Mouse (Mus musculus): Measurements from ENCODE around the gene Snrpa1. TPM values are rescaled to one million over a fixed set of nuclear protein-coding genes. Genes with fewer than 3 reads are reported as not detected.

The Snrpa1 gene
- polyA plus RNA-seq, 1 experiment from 2014 or later = 144 TPM

DNA sequence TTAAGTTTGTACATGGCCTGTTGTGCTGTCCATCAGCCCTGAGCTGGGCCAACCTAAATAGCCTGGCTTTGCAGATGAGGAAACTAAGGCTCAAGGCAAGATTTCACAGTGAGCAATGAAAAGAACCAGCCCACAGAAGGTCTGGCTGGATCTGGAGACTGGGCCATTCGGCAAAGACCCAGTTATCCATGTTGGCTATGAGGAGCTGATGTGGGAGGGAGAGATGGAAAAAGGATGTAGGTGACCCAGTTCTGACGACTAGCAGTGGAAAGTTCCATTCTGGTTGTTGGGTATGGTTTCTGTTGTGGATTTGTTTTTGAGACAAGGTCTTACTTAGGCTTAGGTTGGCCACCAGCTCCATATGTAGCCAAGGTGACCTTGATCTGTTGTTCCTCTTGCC, 29.3 kb downstream of the Snrpa1 start:
- H3K4me3 ChIP-seq (replicated peaks; ENCODE audit: low read depth, low read length) = no peak overlapping the region
- peaks cover 86% of the 10 kb centered on the region for H3K36me3 ChIP-seq (ENCODE audit: control insufficient read depth, insufficient read depth, low read length)
- no peaks in the 10 kb centered on the region for H3K9me3 ChIP-seq (ENCODE audit: control insufficient read depth, low read length)
- no peak for ATAC-seq (ENCODE audit: low FRiP score, low TSS enrichment)
- no peak overlapping the region for H3K27ac ChIP-seq (replicated peaks; ENCODE audit: low read depth, low read length)
- H3K4me1 ChIP-seq (ENCODE audit: control insufficient read depth, insufficient read depth, low read length) = no peaks in the 10 kb centered on the region
- H3K4me2 ChIP-seq (ENCODE audit: low read length) = no peak overlapping the region
- no peak for DNase-seq
- H3K27me3 ChIP-seq (ENCODE audit: control insufficient read depth, insufficient read depth, low read length) = no peaks in the 10 kb centered on the region
- no peak overlapping the region for H3K9ac ChIP-seq (replicated peaks; ENCODE audit: low read length)
- WGBS = 91% methylated on average over 2 of the region's 2 CpGs

DNA sequence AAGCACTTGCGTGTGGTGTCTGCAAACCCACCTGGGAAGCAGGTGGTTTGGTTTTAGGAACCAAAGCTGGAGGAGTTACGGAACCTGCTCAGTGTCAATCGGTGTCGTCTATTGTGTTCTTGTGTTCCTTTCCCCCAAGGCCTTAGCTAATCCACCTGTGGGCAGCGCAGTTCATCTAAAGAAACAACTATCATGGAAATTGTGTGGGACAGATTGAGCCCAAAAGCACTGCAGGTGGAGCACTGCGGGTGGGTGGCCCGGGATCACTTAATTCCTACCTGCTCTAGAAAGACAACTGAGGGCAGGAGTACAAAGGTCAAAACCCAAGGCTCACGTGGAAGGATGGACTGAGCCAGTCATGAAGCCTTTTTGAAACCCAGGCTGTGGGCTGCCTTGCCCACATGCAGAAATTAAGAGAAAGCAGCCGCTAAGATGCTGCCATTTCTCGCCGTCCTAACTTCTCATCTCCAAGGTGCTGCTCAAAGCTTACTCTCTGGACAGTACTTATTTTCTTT, 31.9 kb downstream of the Snrpa1 start:
- Histone ChIP-seq H3K36me3 (ENCODE audit: control insufficient read depth, insufficient read depth, low read length) (peaks cover 61% of the 10 kb centered on the region), H3K27ac (replicated peaks; ENCODE audit: low read depth, low read length) (no peak overlapping the region), H3K4me2 (ENCODE audit: low read length) (no peak overlapping the region), H3K9me3 (ENCODE audit: control insufficient read depth, low read length) (no peaks in the 10 kb centered on the region), H3K9ac (replicated peaks; ENCODE audit: low read length) (no peak overlapping the region), H3K27me3 (ENCODE audit: control insufficient read depth, insufficient read depth, low read length) (no peaks in the 10 kb centered on the region), H3K4me3 (replicated peaks; ENCODE audit: low read depth, low read length) (no peak overlapping the region), H3K4me1 (ENCODE audit: control insufficient read depth, insufficient read depth, low read length) (no peaks in the 10 kb centered on the region)
- WGBS = 82% methylated on average over 11 of the region's 11 CpGs
- DNase-seq (no peak), ATAC-seq (ENCODE audit: low FRiP score, low TSS enrichment) (no peak)

DNA sequence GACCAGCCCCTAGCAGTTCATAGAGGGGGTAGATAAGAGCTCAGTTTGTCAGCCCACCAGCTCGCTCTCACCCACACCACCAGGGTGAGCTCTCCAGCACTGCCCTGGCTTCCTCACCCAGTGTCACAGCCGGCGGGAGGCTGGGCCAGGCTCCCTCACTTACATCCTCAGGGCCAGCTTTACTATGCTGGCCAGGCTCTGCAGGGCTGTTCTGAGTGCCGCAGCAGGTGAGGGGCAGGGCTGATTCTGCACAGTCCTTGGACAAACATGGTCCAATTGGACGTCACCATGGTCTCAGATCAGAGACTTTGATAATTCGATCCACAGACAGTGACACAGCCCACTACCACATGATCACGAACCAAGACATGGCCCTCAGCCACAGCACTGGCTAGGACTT, 32.8 kb downstream of the Snrpa1 start:
- no peak overlapping the region for H3K9ac ChIP-seq (replicated peaks; ENCODE audit: low read length)
- peaks cover 55% of the 10 kb centered on the region for H3K36me3 ChIP-seq (ENCODE audit: control insufficient read depth, insufficient read depth, low read length)
- ATAC-seq (ENCODE audit: low FRiP score, low TSS enrichment) (no peak), DNase-seq (no peak)
- H3K4me3 ChIP-seq (replicated peaks; ENCODE audit: low read depth, low read length) = no peak overlapping the region
- no peak overlapping the region for H3K27ac ChIP-seq (replicated peaks; ENCODE audit: low read depth, low read length)
- no peak overlapping the region for H3K4me2 ChIP-seq (ENCODE audit: low read length)
- WGBS = 85% methylated on average over 7 of the region's 7 CpGs
- H3K4me1 ChIP-seq (ENCODE audit: control insufficient read depth, insufficient read depth, low read length) = no peaks in the 10 kb centered on the region
- no peaks in the 10 kb centered on the region for H3K27me3 ChIP-seq (ENCODE audit: control insufficient read depth, insufficient read depth, low read length)
- H3K9me3 ChIP-seq (ENCODE audit: control insufficient read depth, low read length) = no peaks in the 10 kb centered on the region

DNA sequence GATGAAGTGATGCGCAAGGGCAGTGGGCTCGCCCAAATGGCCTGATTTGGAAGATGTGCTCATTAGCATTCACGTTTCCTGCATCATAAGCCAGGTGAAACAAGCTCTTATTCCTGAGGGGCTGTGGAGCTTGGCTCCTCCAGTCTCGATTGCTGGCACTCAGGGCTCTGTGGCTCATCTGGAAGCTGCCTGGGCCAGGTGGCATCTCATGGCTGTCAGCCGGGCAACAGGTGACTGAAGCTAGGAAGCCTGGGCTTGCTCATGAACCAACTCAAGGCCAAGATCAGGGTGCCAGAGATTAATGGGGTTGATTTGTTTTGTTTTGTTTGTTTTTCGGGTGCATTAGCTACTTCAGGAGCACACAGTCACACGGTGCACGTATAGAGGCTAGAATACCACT, 33.9 kb downstream of the Snrpa1 start:
- H3K4me1 ChIP-seq (ENCODE audit: control insufficient read depth, insufficient read depth, low read length) = no peaks in the 10 kb centered on the region
- H3K4me2 ChIP-seq (ENCODE audit: low read length) = no peak overlapping the region
- H3K4me3 ChIP-seq (replicated peaks; ENCODE audit: low read depth, low read length) = no peak overlapping the region
- H3K27me3 ChIP-seq (ENCODE audit: control insufficient read depth, insufficient read depth, low read length) = no peaks in the 10 kb centered on the region
- no peaks in the 10 kb centered on the region for H3K9me3 ChIP-seq (ENCODE audit: control insufficient read depth, low read length)
- WGBS = 93% methylated on average over 8 of the region's 8 CpGs
- DNase-seq (no peak), ATAC-seq (ENCODE audit: low FRiP score, low TSS enrichment) (no peak)
- no peak overlapping the region for H3K9ac ChIP-seq (replicated peaks; ENCODE audit: low read length)
- H3K36me3 ChIP-seq (ENCODE audit: control insufficient read depth, insufficient read depth, low read length) = peaks cover 44% of the 10 kb centered on the region
- H3K27ac ChIP-seq (replicated peaks; ENCODE audit: low read depth, low read length) = no peak overlapping the region

DNA sequence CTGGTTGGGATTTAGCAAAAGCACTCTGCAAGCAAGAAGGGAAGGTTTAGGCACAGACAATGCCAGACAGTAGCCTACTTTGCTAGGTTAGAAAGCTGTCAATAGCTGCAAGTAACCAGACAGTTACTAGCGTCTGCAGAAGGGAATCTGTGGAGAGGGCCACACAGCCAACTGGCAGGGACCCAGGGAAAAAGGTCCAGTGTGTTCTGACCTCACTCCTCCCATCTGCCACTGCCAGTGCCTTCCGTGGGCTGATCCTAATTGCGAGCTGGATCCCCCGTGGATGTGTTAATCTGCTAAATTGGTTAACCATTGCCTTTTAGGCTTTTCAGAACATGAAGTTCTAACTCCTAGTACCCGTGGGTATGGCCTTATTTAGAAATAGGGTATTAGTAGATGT, 35.3 kb downstream of the Snrpa1 start:
- Histone ChIP-seq H3K4me2 (ENCODE audit: low read length) (no peak overlapping the region), H3K9ac (replicated peaks; ENCODE audit: low read length) (no peak overlapping the region), H3K27ac (replicated peaks; ENCODE audit: low read depth, low read length) (no peak overlapping the region), H3K4me3 (replicated peaks; ENCODE audit: low read depth, low read length) (no peak overlapping the region), H3K4me1 (ENCODE audit: control insufficient read depth, insufficient read depth, low read length) (no peaks in the 10 kb centered on the region), H3K36me3 (ENCODE audit: control insufficient read depth, insufficient read depth, low read length) (peaks cover 29% of the 10 kb centered on the region), H3K9me3 (ENCODE audit: control insufficient read depth, low read length) (no peaks in the 10 kb centered on the region), H3K27me3 (ENCODE audit: control insufficient read depth, insufficient read depth, low read length) (no peaks in the 10 kb centered on the region)
- ATAC-seq (ENCODE audit: low FRiP score, low TSS enrichment) = no peak
- no peak for DNase-seq
- WGBS = 81% methylated on average over 5 of the region's 5 CpGs

DNA sequence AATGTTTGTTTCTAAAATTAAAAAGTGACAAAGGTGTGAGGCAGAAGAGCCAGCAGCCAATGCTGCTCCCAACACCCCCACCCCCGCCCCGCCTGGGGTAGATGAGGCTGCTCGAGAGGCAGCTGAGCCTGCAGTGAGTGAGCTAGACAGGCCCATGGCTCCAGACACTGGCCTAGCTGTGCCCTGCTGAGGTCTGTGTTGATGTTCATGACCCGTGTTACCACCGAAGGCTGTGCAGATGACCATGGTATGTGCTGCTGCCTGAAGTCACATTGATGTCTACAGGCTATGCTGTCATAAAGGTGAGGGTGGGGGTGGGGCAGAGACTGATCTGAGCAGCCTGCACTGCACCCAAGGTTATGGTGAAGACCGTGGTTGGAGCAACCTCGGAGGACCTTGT, 40.0 kb downstream of the Snrpa1 start:
- Histone ChIP-seq H3K4me3 (replicated peaks; ENCODE audit: low read depth, low read length) (no peak overlapping the region), H3K36me3 (ENCODE audit: control insufficient read depth, insufficient read depth, low read length) (no peaks in the 10 kb centered on the region), H3K9me3 (ENCODE audit: control insufficient read depth, low read length) (no peaks in the 10 kb centered on the region), H3K4me1 (ENCODE audit: control insufficient read depth, insufficient read depth, low read length) (no peaks in the 10 kb centered on the region), H3K27ac (replicated peaks; ENCODE audit: low read depth, low read length) (no peak overlapping the region), H3K27me3 (ENCODE audit: control insufficient read depth, insufficient read depth, low read length) (no peaks in the 10 kb centered on the region), H3K9ac (replicated peaks; ENCODE audit: low read length) (no peak overlapping the region), H3K4me2 (ENCODE audit: low read length) (no peak overlapping the region)
- ATAC-seq (ENCODE audit: low FRiP score, low TSS enrichment) (no peak), DNase-seq (no peak)
- WGBS = 85% methylated on average over 7 of the region's 7 CpGs

DNA sequence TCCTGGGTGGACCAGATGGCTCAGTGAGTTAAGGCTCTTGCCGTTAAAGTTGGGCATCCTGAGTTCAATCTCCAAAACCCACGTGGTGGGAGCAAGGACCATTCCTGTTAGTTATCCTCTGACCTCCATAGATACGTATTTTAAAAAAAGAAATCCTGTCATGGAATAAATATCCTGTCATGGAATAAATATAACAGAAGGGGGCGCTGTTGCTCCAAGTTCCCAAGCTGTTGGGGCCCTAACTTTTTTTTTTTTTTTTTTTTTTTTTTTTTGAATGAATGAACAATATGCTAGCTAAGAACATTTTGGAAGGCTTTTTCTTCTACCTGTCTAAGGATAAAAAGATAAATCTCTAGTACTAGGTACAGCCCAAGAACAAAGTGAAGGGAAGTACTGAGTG, 43.1 kb downstream of the Snrpa1 start:
- H3K27me3 ChIP-seq (ENCODE audit: control insufficient read depth, insufficient read depth, low read length) = peaks cover 4% of the 10 kb centered on the region; the same call in 1 of the 2 replicates
- H3K4me3 ChIP-seq (replicated peaks; ENCODE audit: low read depth, low read length) = no peak overlapping the region
- no peaks in the 10 kb centered on the region for H3K9me3 ChIP-seq (ENCODE audit: control insufficient read depth, low read length)
- no peak overlapping the region for H3K27ac ChIP-seq (replicated peaks; ENCODE audit: low read depth, low read length)
- DNase-seq = peak; percentile 85
- no peaks in the 10 kb centered on the region for H3K36me3 ChIP-seq (ENCODE audit: control insufficient read depth, insufficient read depth, low read length)
- no peak overlapping the region; the same call in 1 of the 2 replicates for H3K9ac ChIP-seq (replicated peaks; ENCODE audit: low read length)
- H3K4me2 ChIP-seq (ENCODE audit: low read length) = no peak overlapping the region
- WGBS = 7% methylated on average over 4 of the region's 4 CpGs
- H3K4me1 ChIP-seq (ENCODE audit: control insufficient read depth, insufficient read depth, low read length) = no peaks in the 10 kb centered on the region
- ATAC-seq (ENCODE audit: low FRiP score, low TSS enrichment) = no peak

DNA sequence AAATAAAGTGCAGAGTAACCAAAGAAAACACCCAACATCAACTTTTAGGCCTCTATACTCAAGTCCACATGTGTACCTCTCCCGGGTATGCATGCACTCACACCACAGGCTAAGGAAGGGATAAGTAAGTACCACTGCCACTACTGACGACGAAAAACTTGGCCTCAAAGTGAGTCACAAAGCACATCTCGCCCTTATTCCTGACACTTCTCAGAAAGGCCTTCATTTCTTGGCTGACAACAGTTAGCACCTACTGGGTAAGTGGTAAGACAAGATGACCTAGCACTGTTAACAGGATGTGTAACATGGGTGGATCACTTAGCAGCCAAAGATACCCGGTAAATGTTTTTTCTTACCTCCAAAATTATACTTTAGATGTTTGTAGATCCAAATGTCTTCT, 45.7 kb downstream of the Snrpa1 start:
- Histone ChIP-seq H3K4me1 (ENCODE audit: control insufficient read depth, insufficient read depth, low read length) (0 out of 2 replicates have a peak, but pooled peaks cover 4% of the 10 kb centered on the region), H3K4me2 (ENCODE audit: low read length) (no peak overlapping the region), H3K9me3 (ENCODE audit: control insufficient read depth, low read length) (no peaks in the 10 kb centered on the region), H3K27me3 (ENCODE audit: control insufficient read depth, insufficient read depth, low read length) (peaks cover 6% of the 10 kb centered on the region; the same call in 1 of the 2 replicates), H3K27ac (replicated peaks; ENCODE audit: low read depth, low read length) (no peak overlapping the region), H3K4me3 (replicated peaks; ENCODE audit: low read depth, low read length) (no peak overlapping the region), H3K36me3 (ENCODE audit: control insufficient read depth, insufficient read depth, low read length) (no peaks in the 10 kb centered on the region), H3K9ac (replicated peaks; ENCODE audit: low read length) (no peak overlapping the region)
- no peak for ATAC-seq (ENCODE audit: low FRiP score, low TSS enrichment)
- 90% methylated on average over 5 of the region's 5 CpGs for whole genome bisulfite sequencing
- no peak for DNase-seq

DNA sequence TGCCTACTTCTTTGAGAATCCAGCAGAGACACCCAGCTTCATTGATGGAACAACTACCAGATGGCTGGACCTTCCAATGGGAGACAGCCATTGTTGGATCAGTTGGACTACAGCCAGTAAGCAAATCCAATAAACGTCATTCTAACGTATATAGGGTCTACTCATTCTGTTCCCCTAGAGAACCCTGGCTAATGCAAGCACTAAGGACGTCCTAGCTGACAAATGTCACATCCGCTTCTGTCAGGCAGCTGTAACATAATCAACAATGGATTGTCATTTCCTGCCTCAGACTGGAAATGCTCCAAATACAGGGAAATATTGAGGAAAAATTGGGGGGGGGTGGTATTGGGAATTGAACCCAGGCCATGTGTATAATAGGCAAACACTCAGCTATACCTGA, 47.0 kb downstream of the Snrpa1 start:
- no peak overlapping the region for H3K9ac ChIP-seq (replicated peaks; ENCODE audit: low read length)

More for the DNA sequence above, 47.0 kb downstream of the Snrpa1 start:
- Histone ChIP-seq H3K4me3 (replicated peaks; ENCODE audit: low read depth, low read length) (no peak overlapping the region), H3K4me2 (ENCODE audit: low read length) (no peak overlapping the region), H3K9me3 (ENCODE audit: control insufficient read depth, low read length) (no peaks in the 10 kb centered on the region), H3K4me1 (ENCODE audit: control insufficient read depth, insufficient read depth, low read length) (0 out of 2 replicates have a peak, but pooled peaks cover 4% of the 10 kb centered on the region), H3K27ac (replicated peaks; ENCODE audit: low read depth, low read length) (no peak overlapping the region), H3K27me3 (ENCODE audit: control insufficient read depth, insufficient read depth, low read length) (peaks cover 6% of the 10 kb centered on the region; the same call in 1 of the 2 replicates), H3K36me3 (ENCODE audit: control insufficient read depth, insufficient read depth, low read length) (no peaks in the 10 kb centered on the region)
- 69% methylated on average over 4 of the region's 4 CpGs for WGBS
- ATAC-seq (ENCODE audit: low FRiP score, low TSS enrichment) (no peak), DNase-seq (no peak)

All from midbrain, embryonic 14.5 days (tissue).